Mouse (Mus musculus) midbrain, postnatal 0 days (tissue): Measurements from ENCODE around the gene Tmem274. TPM values are rescaled to one million over a fixed set of nuclear protein-coding genes. Genes with fewer than 3 reads are reported as not detected.
A peak's percentile ranks its signal among the peaks of the same experiment; 100 is the strongest.
"Not testable (repeated sequence)": the region's sequence is repeated elsewhere in the genome, so short reads cannot be mapped to it uniquely, and the experiment has no call there.

Experiments
- ATAC-seq: fragments of 200-750 bp; cut with Nextera tagmentation; 2 replicates; pipeline ENCODE4 v1.8.0; 2017; ENCODE audit warnings: moderate number of reproducible peaks, mild to moderate bottlenecking, moderate TSS enrichment, moderate library complexity; ENCODE audit not compliant: low FRiP score
- DNase-seq: peaks from one replicate; pipeline ENCODE4 v3.0.0-alpha.2; 2015; ENCODE audit warnings: low spot score
- H3K27ac ChIP-seq: fragments of 300-500 bp; sonication (generic); 2 replicates; pipeline ENCODE4 v1.5.1; 2014; ENCODE audit warnings: low read depth, mild to moderate bottlenecking, low read length, mixed read lengths
- H3K27me3 ChIP-seq: fragments of 300-500 bp; sonication (generic); 2 replicates; pipeline ENCODE4 v1.6.1; 2014; ENCODE audit warnings: low read length, control low read depth, mixed read lengths; ENCODE audit not compliant: insufficient read depth
- H3K36me3 ChIP-seq: fragments of 300-500 bp; sonication (generic); 2 replicates; pipeline ENCODE4 v1.6.1; 2014; ENCODE audit warnings: low read length, control low read depth, mixed read lengths; ENCODE audit not compliant: insufficient read depth
- H3K4me1 ChIP-seq: fragments of 300-500 bp; sonication (generic); 2 replicates; pipeline ENCODE4 v1.6.1; 2014; ENCODE audit warnings: mild to moderate bottlenecking, control low read depth, antibody characterized with exemption, low read length, mixed read lengths; ENCODE audit not compliant: insufficient read depth
- H3K4me2 ChIP-seq: fragments of 300-500 bp; sonication (generic); 2 replicates; pipeline ENCODE4 v1.6.1; 2014; ENCODE audit warnings: low read depth, mild to moderate bottlenecking, low read length, mixed read lengths; ENCODE audit not compliant: poor library complexity, severe bottlenecking
- H3K4me3 ChIP-seq: fragments of 300-500 bp; sonication (generic); 2 replicates; pipeline ENCODE4 v1.5.1; 2014; ENCODE audit warnings: low read depth, mild to moderate bottlenecking, low read length, moderate library complexity
- H3K9ac ChIP-seq: fragments of 300-500 bp; sonication (generic); replicated peaks from 2 replicates; pipeline ENCODE4 v1.6.1; 2014; ENCODE audit warnings: mild to moderate bottlenecking, low read length, moderate library complexity, mixed read lengths; ENCODE audit not compliant: poor library complexity, severe bottlenecking
- H3K9me3 ChIP-seq: fragments of 300-500 bp; sonication (generic); 2 replicates; pipeline ENCODE4 v1.6.1; 2016; ENCODE audit warnings: low read length, control low read depth
- CTCF ChIP-seq: IDR thresholded peaks from 2 replicates; pipeline ENCODE4 v1.5.1; 2016; ENCODE audit warnings: antibody characterized with exemption, mild to moderate bottlenecking
- WGBS: fragments of 180-500 bp; shearing (Covaris S2); extraction: QIAGEN DNeasy Blood & Tissue Kit; methylation state at CpG from one replicate; pipeline ENCODE4 v1.1.7; 2014; 5-methylcytosine and 5-hydroxymethylcytosine counted together
- polyA plus RNA-seq: library from polyadenylated mRNA; unstranded; fragments of >200 nt; fragmentation: Nextera tagmentation; extraction: Ambion mirVana; gene quantifications from 2 replicates; pipeline ENCODE4 v1.2.1, GENCODE M21; 2015
- total RNA-seq: library from RNA; depleted of rRNA; stranded (reverse); fragments of >200 nt; gene quantifications from 2 replicates; pipeline ENCODE4 v1.2.3, GENCODE M21; 2014

Tmem274 gene
- total and polyA plus RNA-seq, 2 experiments from 2014 or later: not detected

- 56% methylated on average over 8 of the region's 8 CpGs for WGBS
Measured at GRCm38 (mm10) chr4:149454879-149455278, 22.3 kb upstream of the Tmem274 start, which contains the start of gene Rbp7. Gene Rbp7, minus strand, starts transcription at chr4:149454978.

GRCm38 (mm10) chr4:149457163-149457562 lies 20.0 kb upstream of the Tmem274 start:
- ATAC-seq, H3K27ac ChIP-seq, H3K36me3 ChIP-seq, H3K4me3 ChIP-seq, H3K9me3 ChIP-seq, H3K4me1 ChIP-seq, H3K27me3 ChIP-seq, H3K4me2 ChIP-seq, H3K9ac ChIP-seq, DNase-seq: not testable (repeated sequence)
- WGBS: 88% methylated on average over 25 of the region's 27 CpGs

More at GRCm38 (mm10) chr4:149454879-149455278, 22.3 kb upstream of the Tmem274 start, which contains the start of gene Rbp7:
- TF ChIP-seq CTCF: 0 out of 2 replicates have a peak, but pooled peaks have one; percentile 7
- ATAC-seq (no peak), DNase-seq (no peak)
- no peak within 1 kb of the TSS for H3K27ac ChIP-seq
- H3K4me2 ChIP-seq: no peak within 1 kb of the TSS
- H3K4me1 ChIP-seq: no peaks in the 10 kb centered on the region
- no peaks in the 10 kb centered on the region for H3K27me3 ChIP-seq
- no peak within 1 kb of the TSS for H3K4me3 ChIP-seq
- H3K9me3 ChIP-seq: no peaks in the 10 kb centered on the region
- H3K9ac ChIP-seq: no peak within 1 kb of the TSS
- H3K36me3 ChIP-seq: no peaks in the 10 kb centered on the region

- Histone ChIP-seq H3K4me2 (no peak overlapping the region), H3K9me3 (no peaks in the 10 kb centered on the region), H3K9ac (no peak overlapping the region), H3K27me3 (no peaks in the 10 kb centered on the region), H3K4me3 (no peak overlapping the region), H3K36me3 (no peaks in the 10 kb centered on the region), H3K4me1 (no peaks in the 10 kb centered on the region), H3K27ac (no peak overlapping the region)
- 70% methylated on average over 6 of the region's 6 CpGs for WGBS
- no peak for ATAC-seq
- no peak for TF ChIP-seq CTCF
- no peak for DNase-seq
Measured at GRCm38 (mm10) chr4:149457831-149458430, 19.2 kb upstream of the Tmem274 start.

DNA sequence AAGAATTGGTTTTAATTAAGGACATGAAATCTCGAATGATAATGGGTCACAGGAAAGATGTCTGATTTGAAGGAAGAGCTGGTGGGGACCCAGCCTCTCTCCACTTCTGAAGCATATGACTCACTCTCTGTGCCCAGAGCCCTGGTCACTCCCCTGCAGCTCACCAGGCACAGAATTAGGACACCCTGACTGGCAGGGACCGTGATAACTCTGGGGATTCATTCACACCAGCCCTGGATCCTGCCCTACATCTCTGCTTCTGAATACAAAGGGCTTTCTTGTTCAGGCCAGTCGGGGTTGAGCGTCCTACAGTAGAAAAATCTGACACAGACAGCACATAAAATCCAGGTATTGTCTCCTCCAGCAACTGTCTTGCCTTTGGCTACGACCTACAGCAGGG lies 18.7 kb upstream of the Tmem274 start:
- Histone ChIP-seq H3K9me3 (no peaks in the 10 kb centered on the region), H3K9ac (no peak overlapping the region), H3K36me3 (no peaks in the 10 kb centered on the region), H3K4me3 (no peak overlapping the region), H3K27ac (no peak overlapping the region), H3K4me2 (no peak overlapping the region), H3K27me3 (no peaks in the 10 kb centered on the region), H3K4me1 (no peaks in the 10 kb centered on the region)
- TF ChIP-seq CTCF: no peak
- ATAC-seq (no peak), DNase-seq (no peak)
- WGBS: 70% methylated on average over 5 of the region's 5 CpGs

DNA sequence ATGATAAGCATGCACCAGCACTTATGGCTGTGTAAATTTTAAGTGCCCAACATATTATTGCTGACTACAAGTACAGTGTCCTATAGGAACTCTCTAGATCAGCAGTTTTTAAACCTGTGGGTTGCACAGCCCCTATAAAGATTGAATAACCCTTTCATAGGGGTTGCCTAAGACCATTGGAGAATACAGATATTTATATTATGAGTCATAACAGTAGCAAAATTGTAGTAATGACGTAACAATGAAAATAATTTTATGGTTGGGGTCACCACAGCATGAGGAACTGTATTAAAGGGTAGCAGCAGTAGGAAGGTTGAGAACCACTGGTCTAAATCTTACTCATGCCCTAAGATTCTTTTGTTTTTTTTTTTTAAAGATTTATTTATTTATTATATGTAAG lies 17.8 kb upstream of the Tmem274 start:
- Histone ChIP-seq H3K4me3 (no peak overlapping the region), H3K9ac (no peak overlapping the region), H3K36me3 (no peaks in the 10 kb centered on the region), H3K27me3 (no peaks in the 10 kb centered on the region), H3K9me3 (no peaks in the 10 kb centered on the region), H3K4me2 (no peak overlapping the region), H3K4me1 (no peaks in the 10 kb centered on the region), H3K27ac (no peak overlapping the region)
- no peak for TF ChIP-seq CTCF
- ATAC-seq (no peak), DNase-seq (no peak)
- WGBS: 82% methylated on average over 1 of the region's 1 CpGs

GRCm38 (mm10) chr4:149460475-149460874 lies 16.7 kb upstream of the Tmem274 start:
- 84% methylated on average over 2 of the region's 2 CpGs for WGBS
- H3K27me3 ChIP-seq, H3K9ac ChIP-seq, H3K9me3 ChIP-seq, H3K4me1 ChIP-seq, H3K4me3 ChIP-seq, H3K36me3 ChIP-seq, H3K4me2 ChIP-seq, ATAC-seq, H3K27ac ChIP-seq, DNase-seq: not testable (repeated sequence)
- TF ChIP-seq CTCF: peak; percentile 39
